Mouse (Mus musculus) hindbrain, embryonic 15.5 days (tissue): ENCODE measurements around the gene Pds5a. TPM values are rescaled to one million over a fixed set of nuclear protein-coding genes. Genes with fewer than 3 reads are reported as not detected.

Experiments
- ATAC-seq: fragments of 200-750 bp; cut with Nextera tagmentation; 2 replicates; pipeline ENCODE4 v1.8.0; 2017; ENCODE audit warnings: low read depth, moderate number of reproducible peaks, moderate TSS enrichment; ENCODE audit not compliant: low FRiP score
- H3K27ac ChIP-seq: fragments of 300-500 bp; sonication (generic); replicated peaks from 2 replicates; pipeline ENCODE4 v1.5.1; 2015; ENCODE audit warnings: mild to moderate bottlenecking, inconsistent platforms
- H3K27me3 ChIP-seq: fragments of 300-500 bp; sonication (generic); 2 replicates; pipeline ENCODE4 v1.6.1; 2015; ENCODE audit warnings: control low read depth, inconsistent platforms
- H3K36me3 ChIP-seq: fragments of 300-500 bp; sonication (generic); 2 replicates; pipeline ENCODE4 v1.6.1; 2015; ENCODE audit warnings: control low read depth, inconsistent platforms
- H3K4me1 ChIP-seq: fragments of 300-500 bp; sonication (generic); replicated peaks from 2 replicates; pipeline ENCODE4 v1.6.1; 2015; ENCODE audit warnings: control low read depth, inconsistent platforms
- H3K4me2 ChIP-seq: fragments of 300-500 bp; sonication (generic); 2 replicates; pipeline ENCODE4 v1.6.1; 2015; ENCODE audit warnings: moderate library complexity, mild to moderate bottlenecking, inconsistent platforms
- H3K4me3 ChIP-seq: fragments of 300-500 bp; sonication (generic); 2 replicates; pipeline ENCODE4 v1.5.1; 2015; ENCODE audit warnings: mild to moderate bottlenecking, inconsistent platforms
- H3K9ac ChIP-seq: fragments of 300-500 bp; sonication (generic); 2 replicates; pipeline ENCODE4 v1.6.1; 2015; ENCODE audit warnings: inconsistent platforms
- H3K9me3 ChIP-seq: fragments of 300-500 bp; sonication (generic); 2 replicates; pipeline ENCODE4 v1.6.1; 2016; ENCODE audit warnings: control low read depth, inconsistent platforms
- WGBS: fragments of 180-500 bp; shearing (Covaris S2); methylation state at CpG from one replicate; pipeline ENCODE4 v1.1.7; 2015; 5-methylcytosine and 5-hydroxymethylcytosine counted together
- polyA plus RNA-seq: library from polyadenylated mRNA; unstranded; fragments of >200 nt; fragmentation: Nextera tagmentation; extraction: Ambion mirVana; gene quantifications from 2 replicates; pipeline ENCODE4 v1.2.1, GENCODE M21; 2015

Pds5a gene
- polyA plus RNA-seq, 1 experiment from 2014 or later: 39.3 TPM

- 89% methylated on average over 3 of the region's 3 CpGs for WGBS
- no peaks in the 10 kb centered on the region for H3K27me3 ChIP-seq
- H3K4me3 ChIP-seq: no peak overlapping the region
Measured at GRCm38 (mm10) chr5:65688806-65689205, 9.3 kb downstream of the Pds5a start.

GRCm38 (mm10) chr5:65686806-65687205 is 11.3 kb downstream of the Pds5a start:
- H3K9ac ChIP-seq: no peak overlapping the region
- H3K36me3 ChIP-seq: peaks cover 5% of the 10 kb centered on the region; the same call in 1 of the 2 replicates
- no peak overlapping the region for H3K4me3 ChIP-seq
- no peak overlapping the region for H3K27ac ChIP-seq
- 76% methylated on average over 3 of the region's 3 CpGs for WGBS
- no peaks in the 10 kb centered on the region for H3K4me1 ChIP-seq
- no peak overlapping the region for H3K4me2 ChIP-seq
- H3K27me3 ChIP-seq: no peaks in the 10 kb centered on the region
- H3K9me3 ChIP-seq: no peaks in the 10 kb centered on the region
- no peak for ATAC-seq

More at GRCm38 (mm10) chr5:65688806-65689205, 9.3 kb downstream of the Pds5a start:
- H3K4me1 ChIP-seq: no peaks in the 10 kb centered on the region
- no peak overlapping the region for H3K27ac ChIP-seq
- no peak for ATAC-seq
- H3K9ac ChIP-seq: no peak overlapping the region
- H3K36me3 ChIP-seq: peaks cover 5% of the 10 kb centered on the region; the same call in 1 of the 2 replicates
- H3K9me3 ChIP-seq: no peaks in the 10 kb centered on the region
- H3K4me2 ChIP-seq: no peak overlapping the region

- H3K27me3 ChIP-seq: no peaks in the 10 kb centered on the region
Measured at GRCm38 (mm10) chr5:65678826-65679225, 19.2 kb downstream of the Pds5a start.

DNA sequence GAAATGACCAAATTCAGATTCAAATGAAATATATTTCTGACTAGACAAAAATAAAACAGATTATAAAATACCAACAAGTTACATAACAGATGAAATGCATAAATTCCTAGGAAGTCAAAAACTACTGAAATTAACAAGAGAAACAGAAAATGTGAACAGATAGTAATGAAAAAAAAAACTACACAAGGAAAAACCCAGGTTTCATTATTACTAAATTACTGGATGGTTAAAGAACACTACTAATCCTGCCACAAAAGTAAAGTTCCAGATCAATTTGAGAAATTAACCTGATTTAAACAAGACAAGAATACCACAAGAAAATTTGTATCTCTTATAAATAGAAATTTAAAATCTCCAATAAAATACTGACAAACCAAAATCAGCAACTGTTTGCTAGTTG is 25.9 kb downstream of the Pds5a start:
- ATAC-seq: no peak
- Histone ChIP-seq H3K4me2 (no peak overlapping the region), H3K27ac (no peak overlapping the region)

More at GRCm38 (mm10) chr5:65678826-65679225, 19.2 kb downstream of the Pds5a start:
- Histone ChIP-seq H3K36me3 (peaks cover 8% of the 10 kb centered on the region; the same call in 1 of the 2 replicates), H3K9ac (no peak overlapping the region), H3K9me3 (no peaks in the 10 kb centered on the region), H3K4me2 (no peak overlapping the region), H3K4me3 (no peak overlapping the region), H3K4me1 (no peaks in the 10 kb centered on the region), H3K27ac (no peak overlapping the region)
- 89% methylated on average over 5 of the region's 5 CpGs for WGBS
- ATAC-seq: no peak

GRCm38 (mm10) chr5:65667644-65668043 is 30.4 kb downstream of the Pds5a start:
- ATAC-seq: no peak
- Histone ChIP-seq H3K4me1 (no peaks in the 10 kb centered on the region), H3K4me2 (no peak overlapping the region), H3K9me3 (no peaks in the 10 kb centered on the region), H3K27me3 (no peaks in the 10 kb centered on the region), H3K36me3 (no peaks in the 10 kb centered on the region; the same call in 1 of the 2 replicates), H3K27ac (no peak overlapping the region), H3K4me3 (no peak overlapping the region), H3K9ac (no peak overlapping the region)
- 88% methylated on average over 3 of the region's 3 CpGs for WGBS

More for the DNA sequence above, 25.9 kb downstream of the Pds5a start:
- Histone ChIP-seq H3K9ac (no peak overlapping the region), H3K9me3 (no peaks in the 10 kb centered on the region), H3K4me1 (no peaks in the 10 kb centered on the region), H3K36me3 (0 out of 2 replicates have a peak, but pooled peaks cover 5% of the 10 kb centered on the region), H3K4me3 (no peak overlapping the region), H3K27me3 (no peaks in the 10 kb centered on the region)

DNA sequence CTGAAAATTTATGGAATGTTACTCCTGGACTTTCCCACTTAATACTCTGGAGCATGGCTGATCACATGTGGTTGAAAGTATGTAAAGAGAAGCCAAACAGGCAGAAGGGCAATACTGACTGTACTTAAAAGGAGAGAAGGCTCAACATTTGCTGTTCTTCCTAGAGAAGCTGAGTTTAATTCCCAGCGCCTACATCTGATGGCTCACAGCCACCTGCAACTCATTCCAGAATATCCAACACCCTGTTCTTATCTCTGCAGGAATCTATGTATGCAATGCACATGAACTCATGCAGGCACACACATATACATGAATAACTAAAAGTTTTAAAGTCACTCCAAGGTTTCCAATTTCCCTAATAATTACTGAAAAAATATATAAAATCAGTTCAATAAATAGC is 32.7 kb downstream of the Pds5a start:
- Histone ChIP-seq H3K36me3 (peaks cover 6% of the 10 kb centered on the region; the same call in 1 of the 2 replicates), H3K4me1 (no peaks in the 10 kb centered on the region), H3K27me3 (no peaks in the 10 kb centered on the region), H3K4me3 (no peak overlapping the region), H3K4me2 (no peak overlapping the region), H3K9me3 (no peaks in the 10 kb centered on the region), H3K9ac (no peak overlapping the region), H3K27ac (no peak overlapping the region)
- no peak for ATAC-seq
- 80% methylated on average over 1 of the region's 1 CpGs for WGBS

DNA sequence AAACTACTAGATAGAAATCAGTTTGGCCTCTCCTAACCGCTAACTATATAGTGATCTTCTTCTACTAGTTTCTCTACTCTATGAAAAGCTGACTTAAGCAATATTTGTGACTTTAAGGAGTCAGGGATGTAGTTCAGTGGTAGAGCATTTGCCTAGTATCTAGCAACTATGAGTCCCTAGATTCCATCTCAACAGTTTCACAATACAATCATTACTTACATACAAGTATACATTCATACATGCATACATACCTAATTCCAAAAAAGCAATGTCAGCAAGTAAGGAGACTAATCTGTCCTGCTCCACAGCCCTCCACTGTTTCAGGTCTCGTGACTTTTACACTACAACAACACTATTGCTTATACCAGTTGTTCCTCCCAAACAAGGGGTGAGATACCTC is 36.1 kb downstream of the Pds5a start:
- H3K9me3 ChIP-seq: no peaks in the 10 kb centered on the region
- 96% methylated on average over 2 of the region's 2 CpGs for WGBS
- H3K4me1 ChIP-seq: no peaks in the 10 kb centered on the region
- no peak overlapping the region for H3K4me3 ChIP-seq
- no peaks in the 10 kb centered on the region for H3K27me3 ChIP-seq
- no peak overlapping the region for H3K4me2 ChIP-seq
- H3K27ac ChIP-seq: no peak overlapping the region
- H3K36me3 ChIP-seq: peaks cover 12% of the 10 kb centered on the region; the same call in 1 of the 2 replicates
- ATAC-seq: no peak
- no peak overlapping the region for H3K9ac ChIP-seq

- H3K4me1 ChIP-seq: no peaks in the 10 kb centered on the region
- no peak overlapping the region for H3K4me2 ChIP-seq
- no peak for ATAC-seq
- no peaks in the 10 kb centered on the region for H3K27me3 ChIP-seq
- H3K27ac ChIP-seq: no peak overlapping the region
- H3K4me3 ChIP-seq: no peak overlapping the region
- H3K36me3 ChIP-seq: peaks cover 51% of the 10 kb centered on the region
- WGBS: 97% methylated on average over 5 of the region's 5 CpGs
- H3K9me3 ChIP-seq: no peaks in the 10 kb centered on the region
- no peak overlapping the region for H3K9ac ChIP-seq
Measured at GRCm38 (mm10) chr5:65653786-65654185, 44.3 kb downstream of the Pds5a start.

- no peak overlapping the region for H3K4me2 ChIP-seq
- ATAC-seq: no peak
- H3K27ac ChIP-seq: no peak overlapping the region
- 96% methylated on average over 1 of the region's 1 CpGs for WGBS
- no peak overlapping the region for H3K9ac ChIP-seq
- no peaks in the 10 kb centered on the region for H3K27me3 ChIP-seq
- no peak overlapping the region for H3K4me3 ChIP-seq
- H3K4me1 ChIP-seq: no peaks in the 10 kb centered on the region
- H3K36me3 ChIP-seq: peaks cover 58% of the 10 kb centered on the region
- H3K9me3 ChIP-seq: no peaks in the 10 kb centered on the region
Measured at GRCm38 (mm10) chr5:65638896-65639295, 59.2 kb downstream of the Pds5a start.

DNA sequence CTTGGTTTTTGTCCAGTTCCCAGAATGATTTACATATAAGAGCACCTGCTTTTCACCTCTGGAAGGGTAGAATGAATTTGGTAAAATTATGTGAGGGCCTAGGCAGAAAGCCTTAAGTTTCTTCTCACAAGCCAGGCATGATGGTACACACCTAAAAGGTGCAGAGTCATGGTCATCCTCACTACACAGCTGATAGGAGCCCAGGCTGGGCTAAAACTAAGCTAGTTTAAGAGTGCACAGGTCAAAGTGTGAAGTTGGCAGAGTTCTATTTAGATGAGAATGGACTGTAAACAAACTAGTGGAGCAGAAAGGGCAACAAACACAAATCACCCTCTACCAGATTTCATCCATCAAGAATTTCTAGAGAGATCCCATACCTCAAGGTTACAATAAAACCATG is 73.7 kb downstream of the Pds5a start:
- ATAC-seq: no peak
- Histone ChIP-seq H3K4me2 (no peak overlapping the region), H3K9me3 (no peaks in the 10 kb centered on the region), H3K9ac (no peak overlapping the region), H3K27ac (no peak overlapping the region), H3K4me1 (no peaks in the 10 kb centered on the region), H3K27me3 (no peaks in the 10 kb centered on the region), H3K36me3 (peaks cover 42% of the 10 kb centered on the region), H3K4me3 (no peak overlapping the region)

- H3K27me3 ChIP-seq: no peaks in the 10 kb centered on the region
- WGBS: 91% methylated on average over 9 of the region's 9 CpGs
Measured at GRCm38 (mm10) chr5:65613152-65613924, 84.7 kb downstream of the Pds5a start.

DNA sequence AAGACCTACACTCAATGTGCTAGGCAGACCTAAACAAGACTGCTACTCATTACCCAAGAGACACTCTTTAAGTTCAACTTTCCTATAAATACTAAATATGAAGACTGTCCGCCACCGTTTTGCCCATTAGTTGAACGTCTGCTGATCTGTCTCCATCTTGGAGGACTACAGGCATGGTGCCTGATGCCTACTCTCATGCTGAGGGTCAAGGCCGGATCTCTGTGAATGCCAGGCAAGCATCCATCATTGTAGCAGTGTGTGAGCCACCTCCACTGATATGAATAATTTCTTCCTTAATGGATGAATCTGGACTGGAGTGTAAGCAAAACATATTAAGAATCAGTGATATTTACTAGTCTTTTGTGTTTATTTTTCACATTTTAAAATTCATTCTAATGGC is 87.5 kb downstream of the Pds5a start:
- Histone ChIP-seq H3K27ac (no peak overlapping the region), H3K4me1 (no peaks in the 10 kb centered on the region), H3K9me3 (no peaks in the 10 kb centered on the region), H3K4me2 (no peak overlapping the region), H3K4me3 (no peak overlapping the region), H3K36me3 (peaks cover 15% of the 10 kb centered on the region), H3K9ac (no peak overlapping the region), H3K27me3 (no peaks in the 10 kb centered on the region)
- whole genome bisulfite sequencing: 86% methylated on average over 4 of the region's 4 CpGs
- ATAC-seq: no peak

More at GRCm38 (mm10) chr5:65613152-65613924, 84.7 kb downstream of the Pds5a start:
- no peaks in the 10 kb centered on the region for H3K9me3 ChIP-seq
- no peak for ATAC-seq
- no peak overlapping the region for H3K4me2 ChIP-seq
- peaks cover 28% of the 10 kb centered on the region for H3K36me3 ChIP-seq
- no peak overlapping the region for H3K9ac ChIP-seq
- H3K4me3 ChIP-seq: no peak overlapping the region
- no peaks in the 10 kb centered on the region for H3K4me1 ChIP-seq
- H3K27ac ChIP-seq: no peak overlapping the region
